Mouse (Mus musculus): ENCODE results near the gene Hivep2.

DNA sequence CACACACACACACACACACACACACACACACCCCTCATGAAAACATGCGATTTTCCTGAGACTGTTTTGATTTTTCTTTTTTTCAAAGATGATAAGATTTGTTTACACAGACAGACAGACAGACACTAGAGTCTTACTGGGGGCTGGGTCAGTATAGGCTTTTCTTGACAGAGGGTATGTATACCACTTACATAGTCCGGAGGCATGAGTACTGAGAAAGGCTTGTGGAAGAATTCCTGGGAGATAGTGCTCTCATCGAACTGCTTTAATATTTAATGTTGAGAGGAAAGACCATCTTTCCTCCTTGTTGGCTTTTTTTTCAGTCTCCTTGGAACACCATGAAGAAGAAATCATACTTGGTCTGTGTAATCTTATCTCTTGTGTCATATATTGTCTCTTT, 130.2 kb downstream of the Hivep2 start:
- no peak for TF ChIP-seq POLR2A (IDR thresholded peaks at IDR 0.05; ENCODE audit: low read depth, low read length)
- no peak for TF ChIP-seq CTCF (IDR thresholded peaks at IDR 0.05; ENCODE audit: extremely low read depth, insufficient read depth, insufficient read length, insufficient replicate concordance)

Data from spleen, adult 2 months (tissue).